Mouse (Mus musculus): ENCODE measurements around the gene Sp4.

GRCm38 (mm10) chr12:118300754-118301071, 527 bp downstream of the Sp4 start:
- no peak for TF ChIP-seq ZNF384 (IDR thresholded peaks at IDR 0.05; ENCODE audit: low read depth, low read length)
- no peak for TF ChIP-seq MAFK (IDR thresholded peaks at IDR 0.05; ENCODE audit: insufficient read depth, low read depth, low read length)

All from ES-E14 (cell line).